Mouse (Mus musculus) ovary, postnatal 36 days (tissue): ENCODE measurements around the gene Dnah14.
"Not testable (repeated sequence)": the region's sequence is repeated elsewhere in the genome, so short reads cannot be mapped to it uniquely, and the experiment has no call there.

ENCODE experiments used
- DNase-seq: peaks from one replicate; pipeline ENCODE4 v3.0.0; 2022; ENCODE audit warnings: low spot score, mixed read lengths

Gene Dnah14

DNA sequence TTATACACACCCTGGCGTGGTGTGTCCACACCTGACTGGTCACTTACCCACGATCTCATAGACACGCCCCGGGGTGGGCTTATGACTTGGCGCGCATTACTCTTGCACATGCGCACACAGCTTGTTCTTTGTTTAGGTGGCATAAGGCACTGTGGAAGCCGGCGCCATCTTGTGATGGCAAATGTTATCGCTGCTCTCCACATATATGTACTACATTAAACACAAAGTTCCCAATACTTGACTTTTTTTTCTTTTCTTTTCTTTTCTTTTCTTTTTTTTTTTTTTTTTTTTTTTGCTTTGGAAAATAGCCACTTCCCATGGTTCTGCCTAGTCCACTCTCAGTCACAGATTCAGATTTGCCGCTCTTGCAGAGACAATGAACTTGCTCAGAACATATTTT is 206.2 kb downstream of the Dnah14 start:
- DNase-seq, result not testable (repeated sequence)

DNA sequence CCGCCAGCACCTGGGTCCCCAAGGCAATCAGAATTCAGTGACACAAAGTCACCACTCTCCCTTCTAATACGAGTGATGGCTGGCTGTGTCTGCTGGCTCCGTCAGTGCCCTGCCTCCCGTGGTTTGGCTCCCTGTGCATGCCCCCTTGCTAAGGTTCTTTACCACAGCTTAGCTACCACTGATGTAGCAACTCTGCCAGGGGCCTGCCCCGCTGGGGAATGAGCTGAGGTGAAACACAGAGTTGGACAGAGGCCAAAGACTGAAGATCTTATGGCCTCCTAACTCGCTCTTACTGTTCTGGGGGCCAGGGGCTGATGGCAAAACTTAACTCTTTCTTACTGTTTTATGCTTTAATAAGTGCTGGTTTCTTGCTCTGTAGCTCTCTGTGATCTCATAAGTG is 213.6 kb downstream of the Dnah14 start:
- no peak for DNase-seq

DNA sequence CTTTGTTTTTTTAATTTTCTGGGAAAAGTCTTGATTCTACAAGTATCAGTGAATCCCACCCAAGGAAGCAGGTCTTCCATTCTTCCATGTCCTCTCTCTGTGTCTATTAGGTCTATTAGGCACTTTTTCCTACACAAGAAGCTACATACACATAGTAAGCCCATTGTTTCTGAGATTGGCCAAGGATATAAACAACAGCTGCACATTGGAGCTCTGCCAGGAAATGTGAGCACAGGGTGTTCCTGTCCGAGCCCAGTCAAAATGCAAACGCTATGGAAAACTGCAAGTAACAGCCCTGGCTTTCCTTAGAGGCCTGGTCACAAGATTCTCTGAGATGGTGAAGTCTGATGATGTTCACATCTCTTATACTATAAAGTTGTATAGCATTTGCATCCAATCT is 217.2 kb downstream of the Dnah14 start:
- no peak for DNase-seq

DNA sequence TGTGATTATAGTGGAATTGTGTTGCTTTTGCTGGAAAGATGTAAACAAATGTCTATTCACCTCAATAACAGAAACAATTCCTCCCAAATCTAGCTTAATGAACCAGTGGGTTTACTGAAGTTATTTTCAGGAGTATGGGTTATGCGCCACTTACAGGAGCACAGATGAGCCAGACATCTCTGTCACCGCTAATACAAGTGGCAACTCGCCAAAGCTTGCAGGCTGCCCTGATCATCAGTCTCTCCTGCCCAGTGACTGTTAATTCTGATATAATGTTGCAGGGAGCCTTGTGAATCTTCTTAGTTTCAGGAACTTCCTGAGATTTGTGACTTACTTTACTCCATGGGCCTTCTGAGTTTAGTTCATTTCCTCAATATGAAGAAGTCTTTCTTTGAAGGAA is 223.6 kb downstream of the Dnah14 start:
- DNase-seq, result no peak

DNA sequence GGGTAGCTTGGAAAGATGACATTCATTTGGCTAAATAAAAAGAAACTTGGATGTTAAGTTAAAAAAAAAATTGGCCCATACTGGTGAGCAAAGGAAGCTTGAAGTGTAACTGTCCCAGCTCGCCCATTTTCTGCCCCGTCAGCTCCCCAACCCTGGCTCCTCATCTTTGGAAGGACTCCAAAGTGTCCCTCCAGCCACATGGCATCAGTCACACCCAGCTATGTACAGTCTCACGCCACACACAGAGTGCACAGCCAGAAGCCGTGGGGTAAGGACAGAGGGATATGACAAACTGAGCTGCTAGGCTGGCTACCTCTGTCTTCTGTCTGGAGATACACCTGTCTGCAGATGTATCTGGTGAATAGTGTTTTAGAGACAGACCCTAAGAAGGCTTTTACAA is 224.3 kb downstream of the Dnah14 start:
- DNase-seq, result no peak

DNA sequence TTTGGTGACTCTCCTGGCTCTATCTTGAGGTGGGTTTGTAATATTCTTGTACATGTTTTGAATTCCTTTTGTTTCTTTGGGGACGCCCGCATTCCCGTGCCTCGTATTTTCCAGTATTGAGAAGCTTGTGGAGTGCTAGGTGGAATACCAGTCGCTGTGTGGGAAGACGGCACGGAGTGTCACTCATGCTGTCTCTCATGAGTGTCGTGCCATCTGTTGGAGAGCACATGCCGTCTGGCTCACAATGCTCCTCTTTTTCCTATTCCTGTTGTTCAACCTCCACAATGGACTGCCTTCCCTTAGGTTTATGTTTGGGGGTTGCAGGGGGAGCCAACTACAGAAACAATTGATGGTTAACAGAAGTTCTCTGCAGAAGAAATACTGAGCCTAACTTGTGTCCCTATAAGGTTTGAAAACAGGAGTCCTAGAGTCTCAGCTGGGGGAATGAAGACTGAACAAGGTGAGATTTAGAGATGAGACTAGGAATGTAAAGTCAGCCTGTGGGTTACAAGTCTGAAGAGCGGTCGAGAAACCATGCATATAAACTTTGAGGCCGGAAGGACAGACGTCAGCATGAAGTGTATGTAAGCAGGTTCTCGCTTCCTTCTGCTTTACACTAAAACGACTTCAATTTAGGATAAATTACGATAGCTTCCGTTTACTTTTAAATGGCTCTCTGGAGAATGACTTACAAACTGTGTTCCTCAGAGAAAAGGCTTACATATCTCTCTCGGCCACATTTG is 235.3 kb downstream of the Dnah14 start:
- DNase-seq, result no peak

DNA sequence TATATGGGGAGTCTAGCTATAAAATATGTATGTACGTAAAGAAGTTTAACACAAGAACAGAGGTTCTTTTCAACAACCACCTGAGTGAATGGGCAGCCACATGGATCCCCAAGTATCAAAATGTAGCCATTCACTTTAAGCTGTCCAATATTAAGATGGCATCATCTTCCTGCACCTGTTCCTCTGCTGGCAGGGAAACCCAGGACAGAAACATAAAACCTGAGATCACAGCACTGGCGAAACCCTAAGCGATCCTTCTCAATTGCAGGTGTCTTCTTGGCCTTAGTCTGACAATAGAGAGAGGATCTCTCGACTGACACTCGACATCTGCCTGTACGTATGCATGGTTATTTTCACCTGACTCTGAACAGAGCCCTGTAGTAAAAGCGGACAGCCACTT is 250.4 kb downstream of the Dnah14 start:
- no peak for DNase-seq

DNA sequence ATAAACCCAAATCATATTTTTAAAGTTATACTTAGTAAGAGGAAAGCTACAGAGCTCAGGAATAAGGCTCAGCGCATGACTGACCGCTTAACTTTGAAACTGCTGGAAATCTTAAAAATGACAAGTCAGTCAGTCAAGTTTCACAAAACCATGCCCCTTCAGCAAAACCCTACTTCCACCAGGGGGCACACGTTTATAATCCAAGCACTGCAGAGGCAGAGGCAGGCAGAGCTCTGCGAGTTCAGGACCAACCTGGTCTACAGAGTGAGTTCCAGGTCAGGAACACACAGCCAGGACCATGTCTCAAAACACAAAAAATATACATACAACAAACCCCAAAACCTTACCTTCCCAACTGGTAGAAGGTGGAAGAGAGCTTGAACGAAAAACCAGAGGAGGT is 252.0 kb downstream of the Dnah14 start:
- DNase-seq, result no peak

DNA sequence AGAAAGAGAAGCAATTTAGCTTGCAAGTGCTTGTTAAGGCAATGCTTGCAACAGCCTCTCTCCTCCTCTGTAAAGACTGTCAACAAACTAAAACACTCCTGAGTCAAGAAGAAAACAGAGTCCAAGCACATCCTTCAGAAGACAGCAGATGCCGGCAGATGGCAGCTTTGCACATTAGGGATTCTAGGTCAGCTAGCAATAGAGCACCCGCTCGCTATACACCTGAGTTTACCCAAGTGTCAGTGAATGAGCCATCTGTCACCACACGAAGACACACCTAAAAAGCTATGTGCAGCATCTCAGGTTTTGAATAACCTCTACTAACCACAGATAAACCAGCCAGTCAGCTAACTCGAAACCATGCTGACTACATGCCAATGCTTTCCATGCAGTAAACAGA is 256.4 kb downstream of the Dnah14 start:
- no peak for DNase-seq

DNA sequence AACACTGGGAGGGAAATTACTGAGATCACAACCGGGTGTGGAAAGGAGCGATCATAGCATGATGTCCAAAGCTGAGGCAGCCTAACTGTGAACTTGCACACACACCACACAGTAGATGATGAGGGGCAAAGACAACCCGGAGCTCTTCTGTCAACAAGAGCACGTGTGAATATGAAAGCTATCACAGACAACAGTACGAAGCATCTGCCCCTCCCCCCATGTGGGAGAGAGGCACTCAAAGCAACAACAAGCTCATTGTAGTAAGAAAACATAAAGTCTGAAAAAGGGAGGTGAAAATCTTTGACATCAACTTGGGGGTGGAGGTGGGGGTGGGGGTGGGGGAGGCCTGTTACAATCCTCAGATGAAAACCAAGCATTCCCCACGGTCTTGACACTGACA is 256.8 kb downstream of the Dnah14 start:
- no peak for DNase-seq

DNA sequence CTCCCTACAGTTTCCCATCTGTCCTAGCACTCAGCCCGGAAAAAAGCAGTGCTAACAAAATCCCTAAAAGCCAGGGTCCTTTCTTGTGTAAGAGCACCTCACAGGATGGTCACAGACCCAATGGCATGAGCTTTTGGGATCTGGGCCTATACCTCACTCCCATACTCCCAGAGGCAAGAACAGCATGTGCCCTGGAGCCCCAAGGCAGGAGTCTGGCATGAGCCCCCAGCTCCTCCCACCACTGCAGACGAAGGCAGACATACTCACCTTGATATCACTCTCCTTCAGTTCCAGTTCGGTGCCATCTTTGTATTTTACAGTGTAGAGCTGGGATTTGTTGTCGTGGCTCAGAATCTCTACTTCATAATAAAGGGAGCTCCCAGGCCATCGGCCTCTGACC is 261.8 kb downstream of the Dnah14 start:
- no peak for DNase-seq

DNA sequence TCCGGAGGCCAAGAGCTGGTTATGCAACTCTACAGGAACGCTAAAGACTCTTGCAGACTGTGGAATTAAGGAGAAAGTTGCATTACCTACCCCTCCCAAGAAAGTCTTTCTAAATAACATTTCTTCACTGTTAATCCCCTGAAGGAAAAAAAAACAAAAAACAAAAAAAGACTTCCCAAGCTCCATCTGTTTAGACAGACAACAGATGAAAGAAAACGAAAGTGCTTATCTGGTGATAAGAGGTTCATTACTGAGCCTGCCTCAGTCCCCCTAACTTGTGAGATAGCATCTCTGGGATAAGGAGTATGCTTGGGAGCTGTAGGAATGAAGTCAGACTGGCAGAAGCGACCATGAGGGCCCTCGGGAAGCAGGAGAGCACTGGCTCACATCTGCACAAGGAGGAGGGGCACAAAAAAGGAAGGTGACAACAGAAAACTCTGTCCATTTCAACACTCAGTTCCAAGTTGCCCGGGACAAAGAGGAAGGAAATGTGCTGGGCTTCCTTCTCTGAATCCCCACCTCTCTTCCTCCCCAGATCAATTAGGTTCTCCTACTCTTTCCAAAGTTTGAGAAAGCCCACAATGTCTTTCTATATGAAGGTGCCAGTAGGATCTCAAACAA is 263.5 kb downstream of the Dnah14 start:
- no peak for DNase-seq

DNA sequence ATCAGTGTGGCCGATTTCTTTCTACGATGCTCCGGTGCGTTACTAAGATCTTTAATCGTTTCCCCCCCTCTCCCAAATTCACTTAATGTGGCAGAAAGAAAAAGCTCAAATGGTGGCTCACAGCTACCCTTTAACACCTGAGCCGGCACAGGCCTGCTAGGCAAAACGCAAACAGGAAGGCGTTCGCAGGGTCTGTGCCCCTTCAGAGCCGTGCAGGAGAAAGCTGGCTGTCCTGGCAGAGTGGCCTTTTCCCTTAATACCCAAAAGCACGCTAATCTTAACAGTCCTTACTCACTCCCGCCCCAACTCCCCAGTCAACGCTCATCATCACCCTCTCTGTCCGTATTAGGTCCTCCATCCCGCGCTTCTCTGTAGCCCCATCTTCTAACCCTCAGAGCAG is 265.0 kb downstream of the Dnah14 start:
- DNase-seq, result no peak

DNA sequence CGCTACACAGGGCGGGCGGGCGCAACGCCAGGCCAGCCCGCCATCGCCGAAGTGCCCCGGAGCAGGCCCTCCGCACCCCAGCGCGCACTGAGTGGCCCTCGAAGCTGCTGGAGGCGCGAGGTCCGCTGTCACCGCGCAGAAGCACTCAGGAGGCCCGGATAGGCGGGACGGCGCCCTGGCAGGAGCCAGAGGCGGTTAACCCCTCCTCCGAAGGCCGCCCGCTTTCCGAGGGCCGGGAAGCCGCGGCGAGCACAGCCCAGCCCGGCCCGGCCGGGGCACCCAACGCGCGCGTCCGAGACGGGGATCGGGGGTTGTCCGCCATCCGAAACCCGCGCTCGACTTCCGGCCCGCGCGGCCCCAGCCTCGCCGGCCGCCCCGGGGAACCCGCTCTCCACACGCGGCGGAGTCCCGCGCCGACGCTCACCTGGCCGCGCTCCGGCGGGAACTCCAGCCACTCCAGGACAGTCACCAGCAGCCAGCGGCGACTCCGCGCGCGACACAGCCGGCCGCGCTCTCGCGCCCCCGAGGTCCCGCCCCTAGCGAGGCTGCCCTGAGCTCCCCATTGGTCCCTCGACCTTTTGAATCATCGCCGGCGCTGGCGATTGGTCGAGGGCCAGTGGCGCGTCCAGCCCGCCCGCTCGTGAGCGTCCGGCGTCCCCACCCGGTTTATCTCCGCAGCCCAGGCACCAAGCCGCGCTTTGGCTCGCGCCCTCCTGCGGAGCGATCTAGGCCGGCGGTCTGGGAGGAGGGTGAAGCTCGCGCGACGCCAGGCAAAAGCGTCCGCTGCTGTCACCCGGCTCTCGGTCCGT is 265.7 kb downstream of the Dnah14 start:
- peak; percentile 97 for DNase-seq

DNA sequence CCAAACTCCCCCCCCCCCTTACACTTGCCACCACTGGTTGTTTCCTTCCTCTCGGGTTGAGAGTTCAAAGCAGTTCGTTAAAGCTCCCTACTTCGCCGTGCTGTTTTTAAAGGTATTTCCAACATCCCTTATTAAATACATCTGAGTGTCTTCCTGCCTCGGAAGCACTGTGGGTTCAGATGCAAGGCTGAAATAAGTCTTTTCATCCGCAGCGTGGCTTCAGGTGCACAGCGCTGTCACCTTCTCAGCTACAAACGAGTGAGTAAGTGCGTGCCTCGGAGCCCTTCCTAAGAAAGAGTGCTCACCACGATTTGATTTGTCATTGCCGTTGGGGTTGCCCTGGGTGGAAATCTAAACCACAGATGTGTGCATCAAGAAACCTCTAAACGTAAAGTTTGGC is 266.4 kb downstream of the Dnah14 start, which contains the start of gene Lbr:
Gene Lbr, minus strand, starts transcription at position 266 of the 400 bp plus-strand sequence.
- no peak for DNase-seq

DNA sequence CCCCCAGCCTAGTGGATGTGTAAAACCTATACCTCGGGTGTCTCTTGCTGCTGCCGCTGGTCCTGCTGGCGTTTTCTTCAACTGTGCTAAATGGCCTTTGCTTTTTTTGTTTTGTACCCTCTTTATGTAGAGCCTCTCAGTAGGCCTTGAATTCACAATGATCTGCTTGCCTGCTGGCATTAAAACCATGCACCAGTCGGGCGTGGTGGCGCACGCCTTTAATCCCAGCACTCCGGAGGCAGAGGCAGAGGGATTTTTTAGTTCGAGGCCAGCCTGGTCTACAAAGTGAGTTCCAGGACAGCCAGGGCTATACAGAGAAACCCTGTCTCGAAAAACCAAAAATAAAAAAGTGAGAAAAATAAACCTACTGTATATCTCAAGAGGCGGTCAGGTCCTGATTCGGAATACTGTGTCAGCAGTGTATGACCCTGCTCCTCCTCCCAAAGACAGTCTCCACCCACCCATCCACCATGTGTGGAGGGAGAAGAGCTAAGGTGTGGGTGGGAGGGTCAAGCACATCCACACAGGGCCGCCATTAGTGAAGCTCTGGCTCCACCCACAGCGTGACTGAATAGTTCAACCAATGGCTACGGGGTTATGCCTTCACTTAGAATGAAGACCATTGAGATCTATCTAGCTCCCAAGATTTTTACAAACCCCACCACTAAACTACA is 268.7 kb downstream of the Dnah14 start:
- no peak for DNase-seq

DNA sequence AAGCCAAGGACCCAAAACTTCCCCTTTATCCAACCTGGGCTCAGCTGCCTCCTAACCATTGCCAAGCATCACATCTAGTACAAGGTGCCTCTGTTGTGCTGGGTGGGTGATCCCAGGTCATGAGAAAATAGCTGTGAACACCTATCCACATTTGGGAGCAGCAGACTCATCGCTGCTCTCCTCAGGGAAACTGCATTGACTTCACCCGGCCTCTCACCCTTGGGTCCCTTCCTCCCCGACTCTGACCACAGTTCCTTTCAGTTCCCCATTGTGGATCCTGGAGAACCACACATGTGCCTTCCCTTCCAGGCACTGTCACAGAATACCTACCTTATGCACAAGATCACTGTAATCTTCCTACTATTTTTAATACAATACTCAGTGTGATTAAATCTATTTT is 269.4 kb downstream of the Dnah14 start:
- no peak for DNase-seq

DNA sequence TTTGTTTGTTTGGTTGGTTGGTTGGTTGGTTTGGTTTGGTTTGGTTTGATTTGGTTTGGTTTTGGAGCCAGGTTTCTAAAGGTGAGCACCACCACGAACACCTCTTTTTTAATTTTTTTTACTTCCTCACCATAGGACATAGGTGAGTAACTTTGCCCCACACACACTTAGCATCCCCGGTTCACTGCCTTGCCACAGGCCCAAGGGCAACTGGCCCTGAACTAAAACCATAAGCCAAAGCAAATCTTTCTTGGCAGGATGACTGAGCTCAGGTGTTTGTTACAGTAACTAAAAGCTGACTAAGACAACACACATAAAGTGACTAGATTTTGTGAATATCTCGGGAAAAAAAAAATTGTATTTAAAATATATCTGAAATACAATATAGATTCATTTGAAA is 271.0 kb downstream of the Dnah14 start:
- DNase-seq, result no peak

DNA sequence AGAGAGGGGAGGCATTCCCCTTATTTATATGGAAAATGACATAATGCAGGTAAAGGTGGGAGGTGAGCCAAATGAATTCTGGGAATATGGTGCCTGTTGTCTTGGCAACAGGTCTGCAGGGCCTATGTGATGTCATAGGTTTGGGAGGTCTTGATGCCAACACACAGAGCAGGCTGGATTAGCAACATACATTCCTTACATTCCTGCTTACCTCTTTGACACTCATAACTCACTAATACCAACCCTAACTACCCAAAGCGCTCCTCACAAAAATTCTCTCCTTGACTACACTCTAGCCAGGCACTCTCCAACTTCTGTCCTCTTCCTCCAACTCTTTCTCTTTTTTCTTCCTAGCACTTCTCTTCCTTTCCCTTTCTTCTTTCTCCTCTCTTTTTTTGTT is 271.9 kb downstream of the Dnah14 start:
- DNase-seq, result no peak

DNA sequence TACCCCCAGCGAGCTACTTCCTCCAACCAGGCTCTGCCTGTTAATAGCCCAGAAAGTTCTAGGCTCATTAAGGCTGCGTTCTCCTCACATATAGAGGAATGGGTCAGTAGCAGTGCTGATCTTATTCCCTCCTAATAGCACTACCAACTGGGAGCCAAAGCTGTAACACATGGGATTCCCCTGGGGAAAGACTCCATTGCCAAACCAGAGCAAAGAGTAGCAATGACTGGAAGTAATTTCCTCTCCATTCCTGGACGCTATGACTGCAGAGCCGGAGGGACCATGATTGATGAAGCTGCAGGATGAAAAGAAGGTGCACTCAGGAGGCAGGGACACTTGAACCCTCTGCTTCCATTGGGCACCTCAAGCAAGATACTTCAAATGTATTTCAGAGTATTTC is 274.1 kb downstream of the Dnah14 start:
- no peak for DNase-seq

DNA sequence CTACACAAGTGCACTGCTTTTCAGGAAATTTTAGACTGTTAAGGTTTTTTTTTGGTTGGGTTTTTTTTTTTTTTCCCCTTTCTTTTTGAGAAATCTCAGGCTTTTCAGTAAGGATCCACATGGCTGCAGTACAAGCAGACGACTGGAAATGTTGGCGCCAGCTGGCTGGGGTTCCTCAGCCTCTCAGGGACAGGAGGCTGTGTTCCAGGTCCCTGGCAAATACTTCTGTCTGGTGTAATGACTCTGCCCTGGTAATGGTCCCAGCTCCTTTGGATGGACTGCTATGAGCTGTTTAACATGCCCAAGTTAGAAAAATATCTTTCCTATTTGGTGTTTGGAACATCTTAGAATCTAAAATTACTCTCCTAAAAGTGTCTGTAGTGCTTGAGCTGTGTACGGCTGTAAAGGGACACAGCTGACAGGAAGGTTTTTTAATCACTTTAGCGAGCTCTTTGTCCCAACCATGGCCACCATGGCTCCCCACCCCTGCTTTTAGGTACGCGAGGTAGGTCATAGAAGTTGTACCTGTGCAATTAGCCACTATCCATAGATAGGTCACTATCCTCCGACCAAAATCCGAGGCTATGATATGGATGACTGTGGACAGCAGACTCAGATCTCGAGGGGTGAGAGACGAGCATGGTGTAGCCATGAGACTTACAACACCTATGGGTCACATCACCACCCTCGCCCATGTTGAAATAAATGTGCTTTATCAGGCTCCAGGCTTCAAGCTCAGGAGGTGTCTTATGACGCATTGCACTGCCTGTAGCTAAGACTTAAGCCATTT is 275.4 kb downstream of the Dnah14 start:
- DNase-seq, result peak; percentile 27

DNA sequence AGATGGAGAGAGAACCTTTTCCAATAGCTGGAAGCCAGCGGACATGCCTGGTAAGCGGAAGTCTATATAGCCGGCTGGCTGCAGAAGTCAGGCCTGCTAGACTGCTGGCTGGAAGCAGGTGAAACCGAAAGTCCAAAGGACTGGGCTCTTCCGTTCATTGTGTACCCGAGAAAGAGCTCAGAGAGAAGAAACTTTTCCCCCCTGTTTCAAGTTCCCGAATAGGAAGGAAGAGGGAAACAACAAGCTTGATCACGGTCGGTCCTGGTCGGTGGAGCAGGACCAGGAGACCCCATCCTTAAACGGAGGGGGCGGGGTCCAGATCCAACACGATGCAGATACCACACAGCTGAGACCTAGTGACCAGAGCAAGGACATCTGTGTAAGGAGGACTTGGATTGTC is 276.1 kb downstream of the Dnah14 start:
- DNase-seq, result no peak
